Mouse (Mus musculus) large intestine, adult 2 months (tissue): ENCODE results near the gene Chrm3. TPM values are rescaled to one million over a fixed set of nuclear protein-coding genes. Genes with fewer than 3 reads are reported as not detected.

Source experiments
- DNase-seq: peaks from one replicate; pipeline ENCODE4 v3.0.0-alpha.2; 2012; ENCODE audit warnings: low read depth, low spot score
- WGBS: fragments of 180-500 bp; shearing (Covaris S2); methylation state at CpG from one replicate; pipeline ENCODE4 v1.1.7; 2018; 5-methylcytosine and 5-hydroxymethylcytosine counted together
- polyA plus RNA-seq: library from polyadenylated mRNA; depleted of rRNA; stranded (reverse); fragments of >200 nt; gene quantifications from 2 replicates; pipeline ENCODE4 v1.2.3, GENCODE M21; 2012

Gene Chrm3
- polyA plus RNA-seq, 1 experiment, result 1.9 TPM

- 36% methylated on average over 14 of the region's 14 CpGs for WGBS
- peak; percentile 2 for DNase-seq
Measured at GRCm38 (mm10) chr13:9846543-9847434, 513.9 kb downstream of the Chrm3 start.

- WGBS, result 87% methylated on average over 33 of the region's 33 CpGs
Measured at GRCm38 (mm10) chr13:9834146-9834679, 526.4 kb downstream of the Chrm3 start.

GRCm38 (mm10) chr13:9826227-9826626 is 534.4 kb downstream of the Chrm3 start:
- 62% methylated on average over 5 of the region's 5 CpGs for WGBS
- no peak for DNase-seq

More at GRCm38 (mm10) chr13:9834146-9834679, 526.4 kb downstream of the Chrm3 start:
- peak; percentile 14 for DNase-seq
